Mouse (Mus musculus): ENCODE data around the gene Mex3a.

Gene Mex3a

DNA sequence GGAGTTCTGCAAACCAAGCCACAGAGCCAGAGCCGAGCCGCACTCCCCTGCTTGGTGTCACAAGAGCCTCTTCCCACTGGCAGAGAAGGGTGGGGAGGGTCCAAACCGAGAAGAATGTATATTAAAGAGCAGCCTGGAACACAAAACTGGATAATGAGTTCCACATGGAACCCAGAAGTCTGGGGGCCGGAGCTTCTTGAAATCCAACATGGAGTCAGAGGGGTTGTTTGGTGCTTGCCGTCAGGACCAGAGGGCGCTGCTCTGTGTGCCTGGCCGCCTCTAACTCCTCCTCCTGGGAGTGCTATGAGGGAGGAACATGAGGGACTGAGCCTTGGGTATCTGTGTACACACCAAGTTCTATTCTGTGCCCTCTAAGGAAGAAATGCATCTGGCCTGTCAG is 26.4 kb upstream of the Mex3a start:
- no peak for DNase-seq (ENCODE audit: low read depth)

DNA sequence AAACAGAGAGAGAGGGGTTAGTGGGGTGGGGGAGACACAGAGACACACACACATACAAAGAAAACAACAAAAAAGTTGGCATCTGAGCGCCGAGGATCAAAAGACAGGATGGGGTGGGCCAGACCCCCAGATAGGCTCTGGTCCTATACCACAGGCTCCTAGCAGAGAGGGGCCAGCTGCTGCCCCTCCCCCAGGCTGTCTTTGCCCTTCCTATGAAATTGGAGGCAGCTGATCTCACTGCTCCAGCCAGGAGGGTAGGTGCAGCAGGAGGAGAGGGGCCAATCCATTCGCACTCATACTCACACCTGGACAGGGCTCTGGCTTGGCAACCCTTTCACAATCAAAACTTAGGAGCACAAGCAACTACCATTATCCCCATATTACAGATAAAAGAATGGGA is 22.9 kb upstream of the Mex3a start:
- DNase-seq (ENCODE audit: low read depth), result no peak

DNA sequence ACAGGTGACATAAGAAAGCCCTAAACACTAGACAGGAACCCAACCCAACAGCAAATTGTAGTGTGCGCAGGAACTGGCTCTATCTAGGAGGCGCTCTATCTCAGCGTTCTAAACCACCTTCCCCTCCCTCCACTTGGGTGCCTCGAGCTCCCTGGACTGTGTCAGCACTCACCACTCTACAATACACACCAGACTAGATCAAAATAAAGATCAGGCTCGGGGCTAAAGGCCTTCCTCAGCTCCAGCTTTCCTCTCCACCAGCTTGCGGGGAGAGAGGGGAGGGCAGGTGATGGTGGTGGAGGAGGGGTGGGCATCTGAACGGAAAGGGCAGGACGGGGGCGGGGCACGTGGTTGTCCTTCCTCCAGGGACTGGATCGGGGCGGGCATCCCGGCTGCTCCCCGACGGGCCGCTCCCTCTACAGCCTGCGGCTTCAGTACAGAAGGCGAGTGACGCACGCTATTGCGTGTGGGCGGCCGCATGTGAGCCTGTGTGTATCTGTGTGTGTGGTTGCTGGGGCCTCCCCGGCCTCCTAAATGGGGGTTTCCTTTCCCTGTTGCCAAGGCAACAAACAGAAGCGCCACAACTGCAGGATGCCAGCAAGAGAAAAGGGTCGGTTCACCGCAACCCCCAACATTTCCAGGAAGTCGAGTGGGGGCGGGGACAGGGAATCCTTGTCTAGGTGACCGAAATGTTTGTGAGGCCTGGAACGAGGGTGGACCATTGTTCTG is 22.3 kb upstream of the Mex3a start, which contains the start of gene Lmna:
Gene Lmna (minus strand): TSS at position 265 of the 729 bp plus-strand sequence.
- peak; percentile 95 for DNase-seq (ENCODE audit: low read depth)

GRCm38 (mm10) chr3:88510421-88511289 is 21.5 kb upstream of the Mex3a start:
- no peak for DNase-seq (ENCODE audit: low read depth)

- no peak for DNase-seq (ENCODE audit: low read depth)
Measured at GRCm38 (mm10) chr3:88511559-88511958, 20.6 kb upstream of the Mex3a start.

DNA sequence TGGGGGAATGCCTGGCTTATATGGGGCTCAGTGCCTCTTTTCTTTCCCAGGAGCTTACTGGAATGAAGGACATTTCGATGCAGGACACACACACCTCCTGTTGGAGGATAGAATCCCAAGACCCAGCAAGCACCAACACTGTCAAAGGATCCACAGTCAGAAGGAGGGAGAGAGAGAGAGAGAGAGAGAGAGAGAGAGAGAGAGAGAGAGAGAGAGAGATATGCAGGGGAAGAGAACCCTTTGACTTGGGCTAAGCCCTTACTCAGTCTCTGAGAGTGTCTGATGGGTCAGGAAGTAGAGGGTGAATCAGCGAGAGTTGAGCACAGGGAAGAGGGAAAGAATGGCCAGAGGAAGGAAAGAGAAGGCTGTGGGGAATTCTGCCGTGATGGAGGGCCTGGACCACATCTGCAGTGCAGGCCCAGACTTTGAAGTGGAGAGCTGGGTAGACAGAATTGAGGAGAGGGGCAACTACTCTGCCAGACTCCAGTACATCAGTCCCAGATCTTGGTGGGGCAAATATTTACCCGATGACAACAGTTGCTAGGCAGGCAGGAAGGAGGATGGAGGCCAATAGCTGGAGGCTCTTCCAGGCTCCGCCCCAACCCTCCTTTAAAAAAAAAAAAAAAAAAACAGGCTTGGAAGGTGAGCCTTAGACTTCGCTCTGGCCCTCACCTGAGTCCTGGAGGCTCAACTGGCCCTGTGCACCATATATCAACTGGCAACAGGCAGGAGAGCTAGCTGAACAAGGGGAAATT is 19.9 kb upstream of the Mex3a start:
- DNase-seq (ENCODE audit: low read depth), result no peak

GRCm38 (mm10) chr3:88512896-88513545 is 19.2 kb upstream of the Mex3a start:
- no peak for DNase-seq (ENCODE audit: low read depth)

DNA sequence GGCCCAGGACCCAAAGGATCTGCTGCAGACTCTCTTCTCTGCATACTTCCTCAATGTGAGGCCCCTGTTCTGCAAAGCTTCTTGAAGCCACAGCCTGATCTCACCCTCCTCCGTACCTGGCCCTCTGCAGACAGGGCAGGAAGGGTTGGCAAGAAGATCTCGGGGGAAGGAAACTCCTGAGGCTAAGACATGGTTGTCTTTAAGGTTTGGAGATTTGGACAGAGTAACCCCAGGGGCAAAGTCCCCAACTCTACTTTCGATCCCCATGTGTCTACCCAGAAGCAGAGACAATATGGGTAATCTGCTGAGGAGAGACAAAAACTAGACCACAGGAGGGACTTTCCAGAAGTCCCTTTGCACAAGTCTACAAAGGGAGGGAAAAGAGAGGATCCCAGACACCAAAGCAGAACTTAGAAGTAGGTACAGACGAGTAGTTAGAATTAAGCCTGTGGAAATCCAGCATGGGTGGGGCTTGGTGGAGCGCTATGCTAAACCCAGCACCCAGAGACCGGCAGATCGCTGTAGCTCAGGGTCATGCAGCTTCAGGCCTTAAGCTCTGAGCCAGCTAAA is 18.6 kb upstream of the Mex3a start:
- no peak for DNase-seq (ENCODE audit: low read depth)

DNA sequence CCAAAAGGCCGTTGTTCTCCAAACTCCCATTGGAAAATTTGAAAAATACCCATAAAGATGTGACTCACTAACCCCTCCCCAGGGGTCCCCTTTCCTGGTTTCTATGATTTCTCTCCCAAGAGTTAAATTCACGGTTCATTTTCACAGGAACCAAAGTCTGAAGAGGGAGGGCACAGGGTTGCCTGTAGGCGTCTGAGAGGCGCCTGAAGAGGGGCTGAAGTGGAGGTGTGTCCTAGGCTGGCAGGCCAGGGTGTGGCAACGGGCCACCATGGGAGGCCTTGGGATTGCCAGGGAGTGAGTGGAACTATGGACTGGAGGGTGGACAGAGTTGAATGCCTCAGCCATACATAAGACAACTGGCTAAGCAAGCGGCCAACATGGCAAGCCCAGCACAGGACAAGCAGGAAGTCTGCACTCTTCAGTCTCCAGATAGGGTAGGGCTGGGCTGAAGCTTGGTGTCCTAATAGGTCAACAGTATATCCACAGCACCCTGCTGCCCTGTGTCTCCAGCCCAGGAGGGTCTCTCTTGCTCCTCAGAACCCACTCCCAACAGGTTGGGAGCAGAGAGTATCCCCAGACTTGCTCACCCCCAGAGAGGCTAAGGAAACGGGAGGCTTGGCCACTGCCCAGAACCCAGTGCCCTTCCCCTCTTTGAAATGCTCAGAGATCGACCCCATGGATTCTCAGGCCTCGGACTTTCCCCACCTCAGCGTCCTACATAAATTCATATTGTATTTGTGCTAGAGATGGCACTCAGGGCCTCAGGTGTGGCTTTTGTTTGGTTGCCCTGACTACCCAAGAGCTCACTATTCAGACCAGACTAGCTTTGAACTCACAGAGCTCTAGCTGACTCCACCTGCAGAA is 17.7 kb upstream of the Mex3a start:
- no peak for DNase-seq (ENCODE audit: low read depth)

- DNase-seq (ENCODE audit: low read depth), result no peak
Measured at GRCm38 (mm10) chr3:88515095-88515386, 17.2 kb upstream of the Mex3a start.

GRCm38 (mm10) chr3:88516407-88516806 is 15.8 kb upstream of the Mex3a start:
- DNase-seq (ENCODE audit: low read depth), result no peak

GRCm38 (mm10) chr3:88518411-88518810 is 13.8 kb upstream of the Mex3a start:
- no peak for DNase-seq (ENCODE audit: low read depth)

DNA sequence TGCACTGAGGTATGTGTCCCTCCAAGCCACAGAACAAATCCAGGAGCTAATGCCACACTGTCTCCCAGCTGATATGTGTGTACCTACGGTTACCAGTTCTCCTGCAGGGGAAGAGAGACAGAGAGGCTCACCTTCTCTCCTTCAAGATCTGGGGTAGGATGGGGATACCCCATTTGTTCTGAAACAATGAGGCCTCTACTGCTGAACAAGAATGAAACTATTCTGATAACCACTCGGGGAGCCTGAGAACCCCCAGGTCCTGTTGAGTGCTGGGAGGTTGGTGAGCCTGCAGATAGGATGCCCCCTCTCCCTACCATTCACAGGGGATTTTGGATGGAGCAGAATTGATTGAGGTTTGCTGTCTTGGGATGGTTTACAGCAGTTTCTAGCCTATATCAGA is 12.1 kb upstream of the Mex3a start:
- DNase-seq (ENCODE audit: low read depth), result no peak

- no peak for DNase-seq (ENCODE audit: low read depth)
Measured at GRCm38 (mm10) chr3:88521156-88521555, 11.0 kb upstream of the Mex3a start.

- no peak for DNase-seq (ENCODE audit: low read depth)
Measured at GRCm38 (mm10) chr3:88521803-88522331, 10.3 kb upstream of the Mex3a start.

GRCm38 (mm10) chr3:88523027-88523426 is 9.2 kb upstream of the Mex3a start:
- DNase-seq (ENCODE audit: low read depth), result no peak

DNA sequence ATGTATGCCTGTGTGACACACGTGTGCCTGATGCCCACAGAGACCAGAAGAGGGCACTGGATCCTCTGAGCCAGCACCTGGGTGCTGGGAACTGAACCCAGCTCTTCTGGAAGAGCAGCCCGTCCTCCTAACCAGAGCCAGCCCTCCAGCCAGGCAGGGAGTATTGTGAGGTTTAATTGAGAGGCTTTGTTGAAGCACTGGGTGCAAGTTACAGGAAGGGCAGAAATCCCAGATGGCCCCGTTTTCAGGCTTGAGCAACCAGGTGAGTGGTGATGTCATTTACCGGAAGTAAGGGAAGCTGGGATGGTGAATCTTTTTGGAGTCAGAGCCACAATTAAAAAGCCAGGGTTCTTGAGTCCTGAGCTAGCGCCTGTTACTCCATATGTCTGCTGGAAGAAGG is 7.2 kb upstream of the Mex3a start:
- no peak for DNase-seq (ENCODE audit: low read depth)

GRCm38 (mm10) chr3:88526157-88527131 is 5.8 kb upstream of the Mex3a start:
- peak; percentile 84 for DNase-seq (ENCODE audit: low read depth)

GRCm38 (mm10) chr3:88527565-88527964 is 4.6 kb upstream of the Mex3a start:
- no peak for DNase-seq (ENCODE audit: low read depth)
